Mouse (Mus musculus) ES-Bruce4 (cell line): ENCODE results near the gene Phf21b.
A peak's percentile ranks its signal among the peaks of the same experiment; 100 is the strongest.

Experiments
- CTCF ChIP-seq: IDR thresholded peaks from one replicate; pipeline ENCODE4 v1.8.1; 2011; ENCODE audit warnings: low read depth, low read length
- POLR2A ChIP-seq: IDR thresholded peaks from one replicate; pipeline ENCODE4 v1.8.1; 2011; ENCODE audit warnings: low read length; ENCODE audit not compliant: insufficient read depth

DNA sequence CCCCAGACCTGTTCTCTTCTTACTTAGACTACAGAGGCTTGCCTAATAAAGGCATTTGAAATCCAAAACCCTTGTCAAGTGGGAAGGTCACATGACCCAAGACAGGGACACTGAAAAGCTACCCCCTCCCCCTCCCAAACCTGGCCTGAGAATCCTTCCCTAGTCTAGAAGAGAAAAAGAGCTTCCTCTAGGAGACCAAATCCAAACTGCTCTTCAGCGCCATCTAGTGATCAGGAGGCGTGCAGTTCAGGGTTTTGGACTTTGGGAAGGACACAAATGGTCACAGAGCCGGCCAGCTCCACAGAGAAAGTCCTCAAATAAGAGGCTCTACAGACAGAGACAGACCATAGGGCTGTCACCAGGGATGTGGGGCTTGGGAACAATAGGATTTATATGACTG is 35.8 kb upstream of the Phf21b start:
- peak; percentile 66 for TF ChIP-seq CTCF
- TF ChIP-seq POLR2A: no peak
